Mouse (Mus musculus) forebrain, embryonic 10.5 days (tissue): ENCODE measurements at regions not wholly inside any gene's neighbourhood (a gene's known extent, or its start where the extent isn't known, plus 50 kb on each side); places are given as distances from the start of the nearest gene placed in this dataset.

Experiments used
- DNase-seq: peaks from one replicate; pipeline ENCODE4 v3.0.0-alpha.2; 2017; ENCODE audit warnings: low spot score; ENCODE audit errors: extremely low spot score
- H3K27ac ChIP-seq: fragments of 300-500 bp; sonication (generic); 2 replicates; pipeline ENCODE4 v1.5.1; 2016; ENCODE audit warnings: mild to moderate bottlenecking
- H3K27me3 ChIP-seq: fragments of 300-500 bp; sonication (generic); 2 replicates; pipeline ENCODE4 v1.6.1; 2016; ENCODE audit warnings: mild to moderate bottlenecking; ENCODE audit not compliant: poor library complexity, severe bottlenecking
- H3K36me3 ChIP-seq: fragments of 300-500 bp; sonication (generic); replicated peaks from 2 replicates; pipeline ENCODE4 v1.6.1; 2016; ENCODE audit warnings: mild to moderate bottlenecking, moderate library complexity
- H3K4me1 ChIP-seq: fragments of 300-500 bp; sonication (generic); 2 replicates; pipeline ENCODE4 v1.6.1; 2016
- H3K4me3 ChIP-seq: fragments of 300-500 bp; sonication (generic); 2 replicates; pipeline ENCODE4 v1.5.1; 2016; ENCODE audit warnings: mild to moderate bottlenecking, moderate library complexity
- H3K9me3 ChIP-seq: fragments of 300-500 bp; sonication (generic); 2 replicates; pipeline ENCODE4 v1.6.1; 2016; ENCODE audit warnings: mild to moderate bottlenecking, moderate library complexity
- WGBS: fragments of 180-500 bp; shearing (Covaris S2); methylation state at CpG from one replicate; pipeline ENCODE4 v1.1.7; 2016; 5-methylcytosine and 5-hydroxymethylcytosine counted together

- H3K4me1 ChIP-seq: peaks cover 5% of the 10 kb centered on the region; the same call in 1 of the 2 replicates
- WGBS: 91% methylated on average over 6 of the region's 6 CpGs
These were observed 954.0 kb downstream of the A830018L16Rik start for GRCm38 (mm10) chr1:12367872-12368271.

GRCm38 (mm10) chr1:12372968-12373367 is 959.1 kb downstream of the A830018L16Rik start:
- Histone ChIP-seq H3K4me3 (no peak overlapping the region), H3K9me3 (no peaks in the 10 kb centered on the region), H3K36me3 (no peaks in the 10 kb centered on the region), H3K27ac (no peak overlapping the region), H3K4me1 (peaks cover 5% of the 10 kb centered on the region; the same call in 1 of the 2 replicates), H3K27me3 (no peaks in the 10 kb centered on the region)
- no peak for DNase-seq

More at GRCm38 (mm10) chr1:12367872-12368271, 954.0 kb downstream of the A830018L16Rik start:
- H3K9me3 ChIP-seq: no peaks in the 10 kb centered on the region
- no peaks in the 10 kb centered on the region for H3K27me3 ChIP-seq
- no peak overlapping the region for H3K27ac ChIP-seq
- H3K36me3 ChIP-seq: no peaks in the 10 kb centered on the region
- no peak overlapping the region for H3K4me3 ChIP-seq
- DNase-seq: no peak

DNA sequence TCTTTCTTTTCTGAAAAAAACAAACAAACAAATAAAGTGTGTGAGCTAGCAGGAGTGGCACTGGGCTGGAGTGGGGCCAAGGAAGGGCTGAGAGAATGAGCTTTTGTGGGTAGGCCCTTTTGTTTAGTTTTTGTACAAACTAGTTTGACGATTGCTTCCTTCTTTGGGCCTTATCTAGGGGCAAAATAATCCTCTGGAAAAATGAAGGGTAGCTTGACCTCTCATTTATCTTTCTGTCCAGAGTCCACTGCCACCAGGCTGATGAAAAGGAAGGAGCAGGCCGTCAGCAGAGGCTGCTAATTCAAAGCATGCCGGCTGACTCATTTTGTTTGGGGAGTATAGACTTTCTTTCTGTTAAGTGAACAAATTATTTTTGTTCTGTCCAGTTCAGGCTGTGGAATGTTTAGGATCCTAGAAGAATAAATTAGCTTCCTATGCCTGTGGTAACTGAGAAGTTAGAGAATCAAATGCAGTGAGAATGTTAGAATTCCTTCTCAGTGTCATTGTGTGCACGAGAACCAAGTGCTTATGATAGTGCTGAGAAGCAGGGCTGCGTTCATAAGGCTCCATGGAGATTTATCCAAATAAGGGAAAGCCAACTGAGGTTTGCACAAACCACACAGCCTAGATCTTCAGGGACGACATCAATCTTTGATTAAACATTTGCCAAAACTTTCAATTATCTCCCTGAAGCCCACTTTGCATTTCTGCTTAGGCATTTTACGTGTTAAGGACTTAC is 984.4 kb downstream of the A830018L16Rik start:
- Histone ChIP-seq H3K4me1 (peaks cover 15% of the 10 kb centered on the region), H3K36me3 (no peaks in the 10 kb centered on the region), H3K4me3 (no peak overlapping the region), H3K27ac (peak overlapping the region; percentile 70), H3K27me3 (no peaks in the 10 kb centered on the region), H3K9me3 (peaks cover 5% of the 10 kb centered on the region; the same call in 1 of the 2 replicates)
- DNase-seq: peak; percentile 18
- 26% methylated on average over 7 of the region's 7 CpGs for WGBS

- Histone ChIP-seq H3K27ac (no peak overlapping the region), H3K36me3 (no peaks in the 10 kb centered on the region)
- 90% methylated on average over 4 of the region's 4 CpGs for WGBS
These were observed 991.7 kb downstream of the A830018L16Rik start for GRCm38 (mm10) chr1:12405391-12406270.

DNA sequence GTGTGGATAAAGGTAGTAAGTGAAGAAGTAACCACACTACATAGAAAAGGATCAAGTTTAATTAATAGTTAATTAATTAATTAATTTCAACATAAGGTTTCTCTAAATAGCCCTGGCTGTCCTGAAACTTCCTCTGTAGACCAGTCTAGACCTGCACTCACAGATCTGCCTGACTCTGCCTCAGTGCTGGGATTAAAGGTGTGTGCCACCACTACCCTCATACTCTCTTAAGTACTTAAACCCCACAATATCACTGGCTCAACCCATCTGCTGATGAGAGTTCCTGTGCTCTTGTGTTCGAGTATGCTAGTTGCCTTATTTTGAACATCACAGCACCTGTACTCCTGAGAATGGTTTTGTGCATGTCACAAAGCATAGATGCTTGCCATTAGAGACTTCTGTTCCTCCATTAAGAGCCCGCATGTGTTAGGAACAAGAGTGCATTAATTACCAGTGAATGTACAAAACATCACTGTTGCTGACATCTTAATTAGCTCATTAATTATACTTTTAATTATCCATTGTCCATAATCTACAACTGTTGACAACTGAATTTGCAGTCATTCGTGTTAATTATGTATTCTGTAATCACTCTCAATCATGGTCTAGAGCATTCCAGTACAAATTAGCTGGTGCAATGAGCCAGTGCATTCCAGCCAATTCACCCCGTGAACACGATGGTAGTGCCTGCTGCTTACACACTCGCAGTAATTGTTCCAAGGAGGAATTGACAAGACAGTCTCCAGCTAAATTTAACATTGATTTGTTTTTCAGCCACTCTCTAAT is 996.0 kb downstream of the A830018L16Rik start:
- DNase-seq: no peak
- no peak overlapping the region for H3K4me3 ChIP-seq
- no peaks in the 10 kb centered on the region for H3K9me3 ChIP-seq
- no peaks in the 10 kb centered on the region; the same call in 1 of the 2 replicates for H3K27me3 ChIP-seq
- no peaks in the 10 kb centered on the region; the same call in 1 of the 2 replicates for H3K4me1 ChIP-seq
- 64% methylated on average over 6 of the region's 6 CpGs for WGBS
- H3K36me3 ChIP-seq: no peaks in the 10 kb centered on the region
- H3K27ac ChIP-seq: no peak overlapping the region

More at GRCm38 (mm10) chr1:12405391-12406270, 991.7 kb downstream of the A830018L16Rik start:
- Histone ChIP-seq H3K4me1 (no peaks in the 10 kb centered on the region; the same call in 1 of the 2 replicates), H3K4me3 (no peak overlapping the region), H3K27me3 (no peaks in the 10 kb centered on the region; the same call in 1 of the 2 replicates), H3K9me3 (no peaks in the 10 kb centered on the region)
- DNase-seq: no peak

GRCm38 (mm10) chr1:12410524-12410886 is 996.6 kb downstream of the A830018L16Rik start:
- H3K9me3 ChIP-seq: no peaks in the 10 kb centered on the region
- H3K4me3 ChIP-seq: no peak overlapping the region
- no peaks in the 10 kb centered on the region; the same call in 1 of the 2 replicates for H3K4me1 ChIP-seq
- H3K27me3 ChIP-seq: no peaks in the 10 kb centered on the region; the same call in 1 of the 2 replicates
- H3K36me3 ChIP-seq: no peaks in the 10 kb centered on the region
- no peak overlapping the region for H3K27ac ChIP-seq
- no peak for DNase-seq

DNA sequence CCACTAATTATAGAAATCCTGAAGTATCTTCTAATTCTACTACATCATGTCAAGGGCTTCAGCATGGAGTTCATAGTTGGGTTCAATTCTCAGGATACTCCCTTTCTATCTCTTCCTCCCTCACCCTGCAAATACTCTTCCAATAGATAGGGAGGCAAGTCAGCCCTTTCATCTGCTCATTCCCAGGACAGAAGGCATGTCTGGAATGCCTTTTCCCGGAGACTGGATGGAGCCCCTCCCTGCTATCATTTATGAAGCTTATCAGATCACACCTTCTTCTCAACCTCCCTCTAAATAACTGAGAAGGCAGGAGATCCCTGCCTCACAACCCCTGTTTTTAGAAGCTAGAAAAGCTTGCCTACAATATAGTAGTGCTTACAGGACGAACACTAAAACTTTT is 1010.6 kb downstream of the A830018L16Rik start:
- no peak overlapping the region for H3K4me3 ChIP-seq
- no peaks in the 10 kb centered on the region for H3K4me1 ChIP-seq
- whole genome bisulfite sequencing: 69% methylated on average over 2 of the region's 2 CpGs
- H3K36me3 ChIP-seq: no peaks in the 10 kb centered on the region
- DNase-seq: no peak
- H3K27ac ChIP-seq: no peak overlapping the region
- H3K27me3 ChIP-seq: no peaks in the 10 kb centered on the region
- no peaks in the 10 kb centered on the region for H3K9me3 ChIP-seq

- Histone ChIP-seq H3K9me3 (peaks cover 5% of the 10 kb centered on the region; the same call in 1 of the 2 replicates), H3K4me3 (no peak overlapping the region), H3K4me1 (peaks cover 14% of the 10 kb centered on the region), H3K36me3 (no peaks in the 10 kb centered on the region), H3K27ac (no peak overlapping the region), H3K27me3 (no peaks in the 10 kb centered on the region)
- no peak for DNase-seq
- 75% methylated on average over 2 of the region's 2 CpGs for WGBS
These were observed 1024.0 kb downstream of the A830018L16Rik start for GRCm38 (mm10) chr1:12437894-12438293.

- Histone ChIP-seq H3K27me3 (no peaks in the 10 kb centered on the region), H3K36me3 (no peaks in the 10 kb centered on the region), H3K4me1 (no peaks in the 10 kb centered on the region), H3K27ac (no peak overlapping the region), H3K9me3 (peaks cover 8% of the 10 kb centered on the region; the same call in 1 of the 2 replicates), H3K4me3 (no peak overlapping the region)
- 93% methylated on average over 2 of the region's 2 CpGs for WGBS
- no peak for DNase-seq
These were observed 1052.3 kb downstream of the A830018L16Rik start for GRCm38 (mm10) chr1:12466255-12466654.

DNA sequence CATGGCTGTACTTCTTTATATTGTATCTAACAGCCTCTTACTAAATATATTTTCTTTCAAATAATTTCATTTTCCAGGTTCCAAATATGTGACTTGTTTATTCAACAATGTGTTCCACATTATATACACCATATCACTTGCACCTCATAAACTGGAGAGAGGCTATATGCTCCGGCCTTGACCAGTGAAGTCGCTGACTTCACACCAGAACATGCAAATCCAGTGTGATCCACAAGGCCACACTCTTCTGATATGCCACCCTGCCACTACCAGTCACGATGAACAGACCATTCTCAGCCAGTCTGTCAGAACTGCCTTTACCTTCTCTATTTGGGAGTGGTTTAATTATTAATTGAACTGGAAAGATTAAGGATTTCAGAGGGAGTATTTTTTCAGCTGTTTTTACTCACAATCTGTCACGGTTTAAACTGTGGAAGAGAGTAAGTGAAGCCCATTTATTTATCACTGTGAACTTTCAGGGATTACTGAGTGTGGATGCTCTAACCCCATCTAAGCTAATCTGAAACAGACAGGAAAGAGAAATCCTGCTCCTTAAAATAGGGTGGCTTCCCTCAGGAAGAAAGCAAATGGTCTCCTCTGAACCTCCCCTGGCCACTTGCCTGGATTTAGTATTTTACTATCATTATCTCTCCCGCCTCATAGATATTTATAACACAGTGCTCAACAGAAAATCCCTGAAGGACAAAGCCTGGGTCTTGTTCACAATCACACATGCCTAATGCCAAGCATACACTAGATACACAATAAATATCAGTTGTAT is 1065.3 kb downstream of the A830018L16Rik start:
- no peak for DNase-seq
- Histone ChIP-seq H3K4me1 (no peaks in the 10 kb centered on the region), H3K27me3 (no peaks in the 10 kb centered on the region), H3K36me3 (no peaks in the 10 kb centered on the region), H3K4me3 (no peak overlapping the region), H3K27ac (no peak overlapping the region), H3K9me3 (no peaks in the 10 kb centered on the region)
- WGBS: 60% methylated on average over 5 of the region's 5 CpGs

- 91% methylated on average over 3 of the region's 3 CpGs for WGBS
- no peak overlapping the region for H3K27ac ChIP-seq
These were observed 1086.5 kb downstream of the A830018L16Rik start for GRCm38 (mm10) chr1:12500442-12500841.

GRCm38 (mm10) chr1:12507997-12508396 is 1094.1 kb downstream of the A830018L16Rik start:
- Histone ChIP-seq H3K9me3 (peaks cover 5% of the 10 kb centered on the region), H3K27me3 (no peaks in the 10 kb centered on the region), H3K36me3 (no peaks in the 10 kb centered on the region), H3K4me1 (no peaks in the 10 kb centered on the region), H3K4me3 (no peak overlapping the region), H3K27ac (no peak overlapping the region)
- no peak for DNase-seq
- WGBS: 81% methylated on average over 3 of the region's 3 CpGs

More at GRCm38 (mm10) chr1:12500442-12500841, 1086.5 kb downstream of the A830018L16Rik start:
- Histone ChIP-seq H3K4me3 (no peak overlapping the region), H3K36me3 (no peaks in the 10 kb centered on the region), H3K9me3 (no peaks in the 10 kb centered on the region), H3K27me3 (no peaks in the 10 kb centered on the region), H3K4me1 (no peaks in the 10 kb centered on the region)
- DNase-seq: no peak
